Mouse (Mus musculus) liver, embryonic 14.5 days (tissue): ENCODE measurements around the gene Mink1.

Experiments
- CTCF ChIP-seq: IDR thresholded peaks from 2 replicates; pipeline ENCODE4 v1.5.1; 2016; ENCODE audit warnings: antibody characterized with exemption, low read depth, control low read depth
- EP300 ChIP-seq: IDR thresholded peaks from 2 replicates; pipeline ENCODE4 v1.6.1; 2016; ENCODE audit warnings: antibody characterized with exemption, low read depth

DNA sequence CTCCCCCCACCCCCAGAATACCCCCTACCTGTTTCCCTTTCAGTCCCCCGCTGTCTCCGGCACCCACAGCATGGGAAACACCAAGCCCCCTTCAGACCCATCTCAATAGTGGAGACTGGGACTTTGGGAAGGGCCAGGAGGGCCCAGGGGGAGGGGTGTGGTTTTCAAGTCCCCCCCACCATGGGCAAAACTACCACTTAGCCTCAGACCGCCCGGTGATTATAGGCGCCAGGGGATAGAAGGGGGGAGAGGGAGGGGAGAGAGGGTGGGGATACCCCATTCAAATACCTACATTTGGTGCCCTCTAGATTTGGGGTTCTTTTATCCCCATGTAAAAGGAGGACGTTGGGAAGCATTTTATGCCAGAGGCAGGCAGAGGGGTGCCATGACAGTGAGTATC, 29.8 kb upstream of the Mink1 start, which contains the start of gene Gm40193:
- TF ChIP-seq CTCF (no peak), EP300 (no peak)
